Mouse (Mus musculus): Measurements from ENCODE around the gene Best3.

- no peak for TF ChIP-seq POLR2A (IDR thresholded peaks at IDR 0.05; ENCODE audit: extremely low read depth, insufficient read depth, low read length)
- TF ChIP-seq CTCF (IDR thresholded peaks at IDR 0.05; ENCODE audit: low read depth, low read length), result no peak
Measured at GRCm38 (mm10) chr10:117064076-117064475, 78.0 kb downstream of the Best3 start.

All from liver, adult 2 months (tissue).